Mouse (Mus musculus): ENCODE data around the gene A930009A15Rik. TPM values are rescaled to one million over a fixed set of nuclear protein-coding genes. Genes with fewer than 3 reads are reported as not detected.

The A930009A15Rik gene
- polyA plus RNA-seq, 1 experiment from 2014 or later = not detected

GRCm38 (mm10) chr10:115618288-115618856, 48.6 kb downstream of the A930009A15Rik start:
- peak overlapping the region; percentile 35; the same call in 1 of the 2 replicates for H3K4me2 ChIP-seq (ENCODE audit: low read depth, severe bottlenecking)
- no peak overlapping the region for H3K4me3 ChIP-seq (ENCODE audit: low read depth, low read length)
- no peak for DNase-seq (ENCODE audit: low spot score)
- WGBS = 26% methylated on average over 15 of the region's 15 CpGs
- ATAC-seq (ENCODE audit: insufficient number of reproducible peaks, low FRiP score, low TSS enrichment, low read depth) = peak; percentile 68; the same call in 1 of the 2 replicates
- H3K27ac ChIP-seq (replicated peaks; ENCODE audit: low read depth, low read length) = no peak overlapping the region
- no peaks in the 10 kb centered on the region for H3K27me3 ChIP-seq (ENCODE audit: control insufficient read depth, insufficient read depth, low read length)
- H3K4me1 ChIP-seq (ENCODE audit: control insufficient read depth, insufficient read depth, low read length) = 0 out of 2 replicates have a peak, but pooled peaks cover under 1% of the 10 kb centered on the region
- no peaks in the 10 kb centered on the region for H3K9me3 ChIP-seq (ENCODE audit: control insufficient read depth, low read length)
- no peak overlapping the region for H3K9ac ChIP-seq (ENCODE audit: low read length)
- H3K36me3 ChIP-seq (ENCODE audit: control insufficient read depth, insufficient read depth, low read length) = no peaks in the 10 kb centered on the region

- Histone ChIP-seq H3K4me1 (ENCODE audit: control insufficient read depth, insufficient read depth, low read length) (0 out of 2 replicates have a peak, but pooled peaks cover 2% of the 10 kb centered on the region), H3K27ac (replicated peaks; ENCODE audit: low read depth, low read length) (no peak overlapping the region), H3K4me3 (ENCODE audit: low read depth, low read length) (no peak overlapping the region), H3K9me3 (ENCODE audit: control insufficient read depth, low read length) (no peaks in the 10 kb centered on the region), H3K4me2 (ENCODE audit: low read depth, severe bottlenecking) (no peak overlapping the region), H3K27me3 (ENCODE audit: control insufficient read depth, insufficient read depth, low read length) (no peaks in the 10 kb centered on the region), H3K9ac (ENCODE audit: low read length) (no peak overlapping the region), H3K36me3 (ENCODE audit: control insufficient read depth, insufficient read depth, low read length) (no peaks in the 10 kb centered on the region)
- ATAC-seq (ENCODE audit: insufficient number of reproducible peaks, low FRiP score, low TSS enrichment, low read depth) = no peak
- DNase-seq (ENCODE audit: low spot score) = no peak
- WGBS = 79% methylated on average over 7 of the region's 7 CpGs
Measured at GRCm38 (mm10) chr10:115623481-115623880, 53.7 kb downstream of the A930009A15Rik start.

GRCm38 (mm10) chr10:115623956-115624671, 54.3 kb downstream of the A930009A15Rik start:
- H3K36me3 ChIP-seq (ENCODE audit: control insufficient read depth, insufficient read depth, low read length) = no peaks in the 10 kb centered on the region
- no peaks in the 10 kb centered on the region for H3K27me3 ChIP-seq (ENCODE audit: control insufficient read depth, insufficient read depth, low read length)
- 62% methylated on average over 15 of the region's 15 CpGs for WGBS
- H3K4me3 ChIP-seq (ENCODE audit: low read depth, low read length) = no peak overlapping the region
- no peak overlapping the region for H3K9ac ChIP-seq (ENCODE audit: low read length)
- H3K4me1 ChIP-seq (ENCODE audit: control insufficient read depth, insufficient read depth, low read length) = 0 out of 2 replicates have a peak, but pooled peaks cover 2% of the 10 kb centered on the region
- no peak overlapping the region for H3K27ac ChIP-seq (replicated peaks; ENCODE audit: low read depth, low read length)
- no peaks in the 10 kb centered on the region for H3K9me3 ChIP-seq (ENCODE audit: control insufficient read depth, low read length)
- no peak overlapping the region for H3K4me2 ChIP-seq (ENCODE audit: low read depth, severe bottlenecking)
- DNase-seq (ENCODE audit: low spot score) = peak; percentile 36
- 0 out of 2 replicates have a peak, but pooled peaks have one; percentile 44 for ATAC-seq (ENCODE audit: insufficient number of reproducible peaks, low FRiP score, low TSS enrichment, low read depth)

- no peaks in the 10 kb centered on the region for H3K36me3 ChIP-seq (ENCODE audit: control insufficient read depth, insufficient read depth, low read length)
- H3K4me2 ChIP-seq (ENCODE audit: low read depth, severe bottlenecking) = no peak overlapping the region
- no peak overlapping the region for H3K4me3 ChIP-seq (ENCODE audit: low read depth, low read length)
- H3K27me3 ChIP-seq (ENCODE audit: control insufficient read depth, insufficient read depth, low read length) = no peaks in the 10 kb centered on the region
- no peaks in the 10 kb centered on the region for H3K9me3 ChIP-seq (ENCODE audit: control insufficient read depth, low read length)
- WGBS = 78% methylated on average over 2 of the region's 2 CpGs
- 0 out of 2 replicates have a peak, but pooled peaks cover 2% of the 10 kb centered on the region for H3K4me1 ChIP-seq (ENCODE audit: control insufficient read depth, insufficient read depth, low read length)
- H3K9ac ChIP-seq (ENCODE audit: low read length) = no peak overlapping the region
- DNase-seq (ENCODE audit: low spot score) = no peak
- ATAC-seq (ENCODE audit: insufficient number of reproducible peaks, low FRiP score, low TSS enrichment, low read depth) = no peak
- H3K27ac ChIP-seq (replicated peaks; ENCODE audit: low read depth, low read length) = no peak overlapping the region
Measured at GRCm38 (mm10) chr10:115624957-115625356, 55.2 kb downstream of the A930009A15Rik start.

- Histone ChIP-seq H3K4me3 (ENCODE audit: low read depth, low read length) (no peak overlapping the region), H3K9ac (ENCODE audit: low read length) (no peak overlapping the region), H3K27me3 (ENCODE audit: control insufficient read depth, insufficient read depth, low read length) (no peaks in the 10 kb centered on the region), H3K27ac (replicated peaks; ENCODE audit: low read depth, low read length) (no peak overlapping the region), H3K4me2 (ENCODE audit: low read depth, severe bottlenecking) (no peak overlapping the region), H3K36me3 (ENCODE audit: control insufficient read depth, insufficient read depth, low read length) (no peaks in the 10 kb centered on the region), H3K4me1 (ENCODE audit: control insufficient read depth, insufficient read depth, low read length) (0 out of 2 replicates have a peak, but pooled peaks cover 2% of the 10 kb centered on the region), H3K9me3 (ENCODE audit: control insufficient read depth, low read length) (no peaks in the 10 kb centered on the region)
- ATAC-seq (ENCODE audit: insufficient number of reproducible peaks, low FRiP score, low TSS enrichment, low read depth) = no peak
- no peak for DNase-seq (ENCODE audit: low spot score)
- 78% methylated on average over 6 of the region's 6 CpGs for WGBS
Measured at GRCm38 (mm10) chr10:115626678-115627077, 56.9 kb downstream of the A930009A15Rik start.

Other genes starting within 250 kb of the A930009A15Rik start
- 25.8 and 28.2 TPM in 2 replicates for gene Tmem19, start 207.5 kb upstream of the A930009A15Rik start, polyA plus RNA-seq (2014; fragmentation: Nextera tagmentation; extraction: Ambion mirVana)
- gene Thap2, start 185.5 kb upstream of the A930009A15Rik start, polyA plus RNA-seq (2014; fragmentation: Nextera tagmentation; extraction: Ambion mirVana) = 21.3 and 21.7 TPM in 2 replicates
- gene Zfc3h1, start 185.0 kb upstream of the A930009A15Rik start, polyA plus RNA-seq (2014; fragmentation: Nextera tagmentation; extraction: Ambion mirVana) = 28.2 and 28.3 TPM in 2 replicates
- gene Lgr5, start 17.8 kb downstream of the A930009A15Rik start, polyA plus RNA-seq (2014; fragmentation: Nextera tagmentation; extraction: Ambion mirVana) = 4.3 and 5.5 TPM in 2 replicates
- 0.39 and 0.77 TPM in 2 replicates for gene Tspan8, start 246.8 kb downstream of the A930009A15Rik start, polyA plus RNA-seq (2014; fragmentation: Nextera tagmentation; extraction: Ambion mirVana)

Measured in limb, embryonic 11.5 days (tissue).